ENCODE assay signal across 23 mouse cellular contexts in the genomic region with DNA sequence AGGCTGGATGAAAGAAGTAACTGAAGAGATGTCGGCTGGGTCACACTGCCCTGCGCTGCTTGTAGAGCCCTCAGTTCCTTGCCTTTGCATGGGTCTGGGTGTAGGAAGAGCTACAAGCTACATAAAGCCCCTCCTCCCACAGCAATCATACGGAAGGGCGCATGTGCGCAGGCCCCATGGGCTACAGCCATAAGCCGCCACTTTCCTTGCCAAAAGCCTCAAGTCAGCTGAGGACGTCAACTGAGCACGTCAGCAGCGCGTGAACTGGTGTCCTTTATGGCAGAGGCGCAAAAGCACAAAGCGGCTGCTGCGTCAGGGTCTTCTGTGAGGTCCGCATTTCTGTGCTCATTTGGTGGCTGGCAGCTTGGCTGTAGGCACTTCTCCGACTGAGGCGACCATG. TPM values are rescaled to one million over a fixed set of nuclear protein-coding genes. Genes with fewer than 3 reads are reported as not detected.
DNase-seq lines count a peak whose midpoint lies in the region; TF ChIP-seq lines count a peak whose summit lies in the region.
"Had no signal": no experiment of that assay in that cellular context is flagged by ENCODE, and none has a peak within 500 bp of the region (broad histone marks: within the 10 kb centered on the region; RNA-seq: fewer than 3 reads in every experiment).

No protein-coding gene starts in this region.

- H3K4me1 ChIP-seq in ES-Bruce4 (ENCODE audit: control insufficient read depth, insufficient read depth, low read length) (no peaks in the 10 kb centered on the region), ES-E14 (ENCODE audit: control insufficient read depth in 2 of 2, insufficient read depth in 2 of 2, low read length in 2 of 2, poor library complexity in 1 of 2) (no peaks in the 10 kb centered on the region)
- H3K4me1 ChIP-seq: forebrain, embryonic 10.5 days; forebrain, embryonic 13.5 days; heart, embryonic 10.5 days; heart, embryonic 13.5 days had no signal

- DNase-seq in ES-E14 (ENCODE audit: low read depth, low spot score) (no peak), ZHBTc4 (ENCODE audit: low read depth, low spot score) (peak; percentile 93)
- no peak for DNase-seq in left cerebral cortex, postnatal 4 days
- no peak for DNase-seq in kidney, adult 11 months
- no peak for DNase-seq in kidney, adult 8-10 months
- DNase-seq: adrenal gland, postnatal 10 days; adrenal gland, postnatal 36 days; cerebellum, adult 11 months; cerebellum, adult 9-10 months; cerebellum, postnatal 14 days; gastrocnemius, postnatal 10 days; gastrocnemius, postnatal 36 days; heart, adult 2 months; heart, postnatal 14 days; heart, postnatal 4 days had no signal

- TF ChIP-seq POLR2A in ES-Bruce4 (IDR thresholded peaks at IDR 0.05; ENCODE audit: insufficient read depth, low read length), result no peak

- H3K9me3 ChIP-seq in ES-Bruce4 (replicated peaks; ENCODE audit: control insufficient read depth, insufficient read depth, low read length, poor library complexity, severe bottlenecking) (no peaks in the 10 kb centered on the region), ES-E14 (ENCODE audit: control insufficient read depth, insufficient read depth, low read depth, low read length) (no peaks in the 10 kb centered on the region)
- H3K9me3 ChIP-seq: forebrain, embryonic 10.5 days; forebrain, embryonic 13.5 days; G1E; heart, embryonic 10.5 days; heart, embryonic 13.5 days had no signal

- no peak for TF ChIP-seq CTCF in ES-Bruce4 (IDR thresholded peaks at IDR 0.05; ENCODE audit: low read depth, low read length)

- intact Hi-C loops in left cerebral cortex, postnatal 4 days (cut with DNase I), result no loop called here

- TF ChIP-seq EP300 in ES-Bruce4 (IDR thresholded peaks at IDR 0.05; ENCODE audit: insufficient read depth, low read depth, low read length), result no peak

- no peaks in the 10 kb centered on the region for H3K27me3 ChIP-seq in ES-Bruce4 (ENCODE audit: control insufficient read depth, insufficient read depth, low read length, poor library complexity, severe bottlenecking)
- H3K27me3 ChIP-seq: forebrain, embryonic 13.5 days; heart, embryonic 13.5 days had no signal

- H3K36me3 ChIP-seq in ES-Bruce4 (ENCODE audit: control insufficient read depth, insufficient read depth, low read length, poor library complexity, severe bottlenecking) (no peaks in the 10 kb centered on the region), ES-E14 (ENCODE audit: control insufficient read depth, insufficient read depth, low read length, poor library complexity, severe bottlenecking) (peaks cover 2% of the 10 kb centered on the region; the same call in 1 of the 2 replicates)

- H3K4me3 ChIP-seq in ES-Bruce4 (ENCODE audit: low read depth, low read length) (peak overlapping the region; percentile 85), ES-E14 (ENCODE audit: insufficient read depth in 1 of 2, low read depth in 1 of 2, low read length in 2 of 2, poor library complexity in 1 of 2, severe bottlenecking in 1 of 2) (peak overlapping the region; percentile 61)
- H3K4me3 ChIP-seq: forebrain, embryonic 10.5 days; forebrain, embryonic 13.5 days; heart, adult 2 months; heart, embryonic 10.5 days; heart, embryonic 13.5 days had no signal

- H3K27ac ChIP-seq in ES-Bruce4 (ENCODE audit: insufficient read depth, low read length) (no peak overlapping the region), ES-E14 (ENCODE audit: insufficient read depth, low read depth, low read length, poor library complexity, severe bottlenecking) (no peak overlapping the region)
- H3K27ac ChIP-seq: forebrain, embryonic 10.5 days; forebrain, embryonic 13.5 days; heart, adult 2 months; heart, embryonic 10.5 days; heart, embryonic 13.5 days; hindbrain, embryonic 14.5 days; hindbrain, postnatal 0 days had no signal

- in situ Hi-C loops in ES-E14 (cut with MboI; ENCODE audit: low sequenced_read_pairs in 2 of 2, unreplicated experiment in 2 of 2), result no loop called here

- H3K9ac ChIP-seq in ES-Bruce4 (ENCODE audit: low read depth, poor library complexity, severe bottlenecking), result peak overlapping the region; percentile 1; the same call in 1 of the 2 replicates
- peak overlapping the region; percentile 73 for H3K9ac ChIP-seq in ES-E14 (ENCODE audit: insufficient read depth, low read depth, low read length, poor library complexity, severe bottlenecking)
- H3K9ac ChIP-seq: forebrain, embryonic 13.5 days; heart, embryonic 13.5 days; hindbrain, embryonic 14.5 days had no signal

TF ChIP-seq in ES-E14, 5 proteins besides CTCF, POLR2A, EP300 and RAD21:
- peak; percentile 42; the same call in 1 of the 2 replicates for TF ChIP-seq HCFC1 (IDR thresholded peaks at IDR 0.05; ENCODE audit: borderline replicate concordance, insufficient read depth, low read length)
- no peak for TF ChIP-seq MAFK (IDR thresholded peaks at IDR 0.05; ENCODE audit: insufficient read depth, low read depth, low read length)

RNA-seq across cellular contexts. Expression of gene 1810030O07Rik, which starts 21.6 kb away (rescaled TPM):
- polyA plus RNA-seq in ES-Bruce4 (2011; ENCODE audit: insufficient read depth, insufficient read length, low read depth, missing spikeins), result 20.3 and 22.1 TPM in 2 replicates
- 24.0 and 32.1 TPM in 2 replicates for total RNA-seq in ES-E14 (2012; rRNA removed)
- 10 to 100 TPM; 15.0 to 21.1 TPM for total RNA-seq in left cerebral cortex, postnatal 4 days (2021)
